Mouse (Mus musculus) heart, postnatal 25 days (tissue): ENCODE measurements around the gene Azin2. TPM values are rescaled to one million over a fixed set of nuclear protein-coding genes. Genes with fewer than 3 reads are reported as not detected.

Experiments used
- DNase-seq: peaks from one replicate; pipeline ENCODE4 v3.0.0; 2022; ENCODE audit warnings: low spot score
- intact Hi-C: fragments of 180-260 bp; cut with DNase I; formaldehyde crosslinking; loops from one replicate; pipeline ENCODE4 v1.15.1; 2025
- total RNA-seq, 2 experiments: library from RNA; stranded (reverse); gene quantifications; 2 replicates each; pipeline ENCODE4 v1.2.3; 2021

Gene Azin2
- total RNA-seq, 2 experiments from 2014 or later = 2.1 to 3.2 TPM

DNA sequence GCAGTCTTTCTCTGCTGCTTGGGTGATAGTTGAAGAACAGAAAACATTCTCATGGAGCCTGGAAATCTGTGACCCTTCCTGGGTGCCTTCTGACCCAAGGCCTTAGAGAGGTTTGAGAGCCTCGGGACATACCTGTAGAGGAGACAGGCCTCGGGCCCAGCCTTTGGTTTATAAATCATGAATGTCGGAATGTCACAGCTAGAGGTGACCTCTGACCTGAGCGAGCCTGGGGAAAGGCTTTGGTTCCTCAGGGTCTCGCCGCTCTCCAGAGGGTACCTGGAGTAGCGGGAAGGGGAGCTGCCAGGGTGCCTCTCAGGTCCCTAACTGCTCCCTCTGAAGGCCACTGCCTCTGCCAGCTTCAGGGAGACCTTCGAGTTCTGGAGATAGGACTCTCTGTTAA is 57.0 kb downstream of the Azin2 start:
- intact Hi-C loops = no loop called here
- DNase-seq = no peak

- intact Hi-C loops = no loop called here
- DNase-seq = no peak
Measured at GRCm38 (mm10) chr4:128904035-128904800, 58.0 kb downstream of the Azin2 start.

DNA sequence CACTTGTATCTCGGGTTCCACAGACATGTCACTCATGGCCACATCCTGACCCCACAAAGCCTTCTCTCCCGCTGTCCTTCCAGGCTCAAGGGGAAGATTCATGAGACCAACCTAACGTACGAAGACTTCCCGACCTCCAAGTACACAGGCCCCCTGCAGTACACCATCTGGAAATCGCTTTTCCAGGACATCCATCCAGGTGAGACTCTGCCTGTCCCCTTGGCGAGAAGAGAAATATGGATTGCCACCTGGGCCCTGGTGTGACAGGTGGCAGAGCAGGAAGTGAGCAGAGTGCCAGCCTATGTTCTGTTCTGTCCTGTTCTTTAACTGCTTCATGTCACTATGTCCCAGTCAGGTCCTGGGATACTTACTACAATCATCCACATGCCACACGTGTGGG is 59.9 kb downstream of the Azin2 start:
- intact Hi-C loops = no loop called here
- DNase-seq = no peak

GRCm38 (mm10) chr4:128900484-128900883 is 61.8 kb downstream of the Azin2 start:
- DNase-seq = no peak
- intact Hi-C loops = no loop called here

DNA sequence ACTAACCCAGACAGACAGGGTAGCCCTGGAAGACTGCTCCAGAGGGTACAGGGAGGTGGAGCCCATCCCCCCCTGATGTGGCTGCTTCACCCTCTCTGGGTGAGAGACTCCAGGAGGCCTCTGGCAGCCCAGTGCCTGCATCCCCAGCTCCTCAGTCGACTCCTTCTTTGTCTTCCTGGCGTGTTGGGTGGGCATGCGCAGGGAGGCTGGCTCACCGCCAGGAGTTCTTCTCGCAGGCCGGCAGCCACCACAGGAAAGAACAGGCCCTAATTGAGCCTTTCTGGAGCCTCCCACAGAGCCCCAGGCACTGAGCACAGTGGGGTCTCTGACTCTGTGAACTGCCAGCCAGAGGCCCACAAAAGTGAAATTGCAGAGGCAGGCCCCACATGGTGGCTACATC is 62.9 kb downstream of the Azin2 start:
- DNase-seq = peak; percentile 49
- intact Hi-C loops = no loop called here

DNA sequence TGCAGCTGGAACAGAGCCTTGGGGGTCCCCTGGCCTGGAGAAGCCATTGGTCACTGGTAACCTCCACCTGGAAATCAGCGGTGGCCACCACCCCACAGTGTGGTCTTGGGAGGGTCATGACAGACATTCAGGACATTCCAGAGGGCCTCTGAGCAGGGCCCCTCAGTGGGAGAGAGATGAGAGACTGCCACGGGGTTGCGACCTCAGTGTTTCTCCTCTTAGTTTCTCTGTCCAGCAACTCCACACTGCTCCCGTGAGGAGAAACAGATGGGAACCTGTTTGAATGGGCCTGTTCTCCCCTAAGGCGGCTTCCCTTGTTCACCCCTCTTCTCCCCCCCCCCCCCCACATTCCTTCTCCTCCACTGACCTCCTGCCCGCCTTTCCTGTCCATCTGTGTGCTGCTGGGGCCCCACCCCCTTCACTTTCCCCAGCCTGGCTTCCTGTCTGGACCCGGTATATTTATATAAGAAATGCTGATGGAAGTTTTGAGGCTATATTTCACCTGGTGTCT is 64.3 kb downstream of the Azin2 start:
- intact Hi-C loops = no loop called here
- no peak for DNase-seq

- intact Hi-C loops = no loop called here
- DNase-seq = no peak
Measured at GRCm38 (mm10) chr4:128896667-128897066, 65.6 kb downstream of the Azin2 start.

GRCm38 (mm10) chr4:128895841-128896240 is 66.4 kb downstream of the Azin2 start:
- DNase-seq = no peak
- intact Hi-C loops = no loop called here

DNA sequence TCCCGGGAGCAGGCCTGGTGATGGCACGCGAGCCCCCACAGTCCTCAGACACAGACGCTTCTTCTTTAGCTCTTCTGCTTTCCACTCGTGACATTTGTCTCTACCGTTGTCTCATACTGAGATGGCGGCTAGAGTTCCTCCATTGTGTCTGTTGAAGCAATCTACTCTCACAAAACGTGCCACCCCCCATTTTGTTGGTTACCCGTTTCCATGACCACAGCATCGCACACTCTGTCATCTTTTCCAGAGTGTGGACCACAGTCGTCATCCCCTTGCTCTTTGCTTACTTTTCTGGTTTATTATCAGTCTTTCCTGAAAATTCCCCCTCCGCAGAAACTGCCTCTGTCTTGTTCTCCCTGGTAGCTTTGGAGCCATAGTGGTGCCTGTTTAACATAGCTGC is 68.1 kb downstream of the Azin2 start:
- intact Hi-C loops = no loop called here
- DNase-seq = no peak

- intact Hi-C loops = no loop called here
- DNase-seq = no peak
Measured at GRCm38 (mm10) chr4:128892188-128892587, 70.1 kb downstream of the Azin2 start.

GRCm38 (mm10) chr4:128891746-128892145 is 70.5 kb downstream of the Azin2 start:
- intact Hi-C loops = no loop called here
- no peak for DNase-seq

DNA sequence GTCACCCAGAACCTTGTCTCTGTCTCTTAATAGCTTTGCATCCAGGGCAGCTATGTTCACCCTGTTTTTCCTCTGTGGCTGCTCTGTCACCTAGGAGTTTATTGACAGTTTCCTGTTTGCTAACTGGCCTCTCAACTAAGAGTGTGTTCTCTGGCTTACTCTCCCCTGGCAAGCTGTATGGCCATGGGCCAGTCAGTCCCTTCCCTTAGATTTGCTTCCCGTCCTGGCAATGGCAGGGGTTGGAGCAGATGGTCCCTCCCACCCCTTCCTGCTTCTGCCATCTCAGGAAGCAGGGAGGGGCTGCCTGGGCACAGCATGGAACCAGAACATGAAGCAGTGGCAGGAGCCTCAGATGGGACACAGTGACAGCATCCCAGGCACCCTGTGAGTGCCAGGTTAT is 71.1 kb downstream of the Azin2 start:
- intact Hi-C loops = no loop called here
- peak; percentile 62 for DNase-seq

GRCm38 (mm10) chr4:128889752-128890630 is 72.3 kb downstream of the Azin2 start:
- intact Hi-C loops = no loop called here
- DNase-seq = no peak

DNA sequence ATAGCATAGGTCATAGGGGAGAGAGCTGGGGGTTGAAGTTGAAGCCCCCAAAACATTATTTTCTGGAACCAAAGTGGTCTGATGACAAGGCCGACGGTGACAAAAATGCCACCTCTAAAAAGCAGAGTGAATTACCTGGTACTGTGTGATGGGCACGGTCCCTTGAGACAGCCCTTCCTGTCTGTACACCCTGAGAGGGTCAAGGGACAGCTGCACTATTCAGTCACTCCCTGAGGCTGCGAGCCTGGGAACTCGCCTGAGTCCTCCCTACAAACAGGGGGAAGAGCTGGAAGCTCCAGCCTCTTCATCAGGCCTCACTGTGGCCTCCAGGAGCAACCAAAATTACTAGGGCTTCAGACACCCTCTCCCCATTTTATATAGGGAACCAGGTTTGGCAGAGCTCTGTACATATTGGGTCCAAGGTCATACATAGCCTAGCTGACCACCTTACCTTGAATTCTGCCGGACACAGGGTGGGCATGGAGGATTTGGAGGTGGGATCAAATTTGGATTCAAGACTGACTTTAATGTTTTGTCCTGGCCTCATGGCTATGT is 73.7 kb downstream of the Azin2 start:
- intact Hi-C loops = no loop called here
- no peak for DNase-seq

DNA sequence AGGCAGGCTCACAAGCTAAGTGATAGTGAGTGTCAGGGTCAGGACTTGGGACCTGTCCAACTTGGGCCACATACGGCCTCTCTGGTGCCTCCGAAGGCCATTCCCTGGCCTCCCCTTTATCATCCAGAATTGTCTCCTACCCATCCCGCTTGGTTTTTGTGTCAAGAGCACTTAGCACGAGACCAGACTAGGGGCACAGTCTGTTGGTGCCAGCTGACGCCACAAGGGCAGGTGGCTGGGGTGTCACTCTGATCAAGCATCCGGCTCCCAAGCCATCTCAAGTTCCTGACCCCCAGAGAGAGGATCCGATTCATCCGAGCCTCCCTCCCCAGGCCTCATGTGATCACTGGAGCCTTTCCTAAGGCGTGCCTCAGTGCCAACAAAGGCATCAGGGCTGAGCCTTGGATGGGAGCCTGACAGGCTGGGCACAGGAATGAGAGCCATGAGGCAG is 74.6 kb downstream of the Azin2 start:
- intact Hi-C loops = no loop called here
- no peak for DNase-seq

DNA sequence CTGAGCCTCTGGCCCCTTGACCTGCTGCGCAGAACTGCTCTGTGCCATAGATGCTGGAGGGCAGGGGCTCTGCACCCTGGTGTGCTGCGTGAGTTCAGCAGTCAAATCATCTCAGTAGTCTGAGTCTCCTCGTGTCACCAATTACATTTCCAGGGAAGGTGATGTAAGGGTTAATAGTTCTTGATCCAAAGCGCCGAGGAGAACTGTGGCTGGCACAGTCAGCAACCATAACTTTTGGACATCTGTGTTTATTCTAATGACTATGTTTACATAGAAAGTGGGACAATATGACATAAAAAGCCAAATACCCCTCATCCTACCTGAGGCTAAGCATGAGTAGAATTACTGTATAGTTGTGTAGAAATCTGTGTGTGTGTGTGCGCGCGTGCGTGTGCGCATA is 75.2 kb downstream of the Azin2 start:
- DNase-seq = no peak
- intact Hi-C loops = no loop called here

DNA sequence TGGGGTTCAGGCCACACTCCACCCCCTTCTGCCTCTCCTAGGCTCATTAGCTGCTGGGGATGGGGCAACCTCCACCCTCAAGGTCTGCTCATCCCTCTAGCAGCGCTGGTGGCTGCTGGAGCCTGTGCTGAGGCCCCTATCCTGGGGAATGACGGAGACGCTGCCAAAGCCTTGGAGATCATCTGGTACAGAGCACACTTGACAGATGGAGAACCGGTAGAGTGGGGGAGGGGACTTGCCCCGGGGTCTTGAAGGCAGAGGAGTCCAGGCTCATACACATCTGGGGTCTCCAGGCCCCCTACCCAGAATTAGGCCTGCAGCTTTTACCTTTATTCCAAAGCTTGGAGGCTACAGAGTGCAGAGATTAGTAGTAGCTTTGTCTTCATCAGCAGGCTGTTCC is 75.7 kb downstream of the Azin2 start:
- no peak for DNase-seq
- intact Hi-C loops = no loop called here

DNA sequence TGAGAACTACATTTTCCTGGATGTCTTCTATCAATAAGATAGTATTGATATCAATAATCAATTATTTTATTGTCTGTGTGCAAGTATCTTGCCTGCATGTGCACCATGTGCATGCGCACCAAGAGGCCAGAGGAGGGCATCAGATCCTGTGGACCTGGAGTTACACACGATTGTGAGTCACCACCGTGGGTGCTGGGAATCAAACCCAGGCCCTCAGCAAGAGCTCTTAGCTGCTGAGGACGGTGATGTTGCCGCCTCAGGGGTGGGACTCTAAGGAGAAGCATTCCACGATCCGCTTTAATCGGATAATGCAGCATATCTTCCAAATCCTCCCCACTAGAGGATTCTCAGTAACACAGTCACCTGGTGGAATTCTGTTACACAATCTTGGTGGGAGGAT is 76.7 kb downstream of the Azin2 start:
- intact Hi-C loops = no loop called here
- no peak for DNase-seq

- DNase-seq = no peak
- intact Hi-C loops = no loop called here
Measured at GRCm38 (mm10) chr4:128884711-128885095, 77.5 kb downstream of the Azin2 start.

DNA sequence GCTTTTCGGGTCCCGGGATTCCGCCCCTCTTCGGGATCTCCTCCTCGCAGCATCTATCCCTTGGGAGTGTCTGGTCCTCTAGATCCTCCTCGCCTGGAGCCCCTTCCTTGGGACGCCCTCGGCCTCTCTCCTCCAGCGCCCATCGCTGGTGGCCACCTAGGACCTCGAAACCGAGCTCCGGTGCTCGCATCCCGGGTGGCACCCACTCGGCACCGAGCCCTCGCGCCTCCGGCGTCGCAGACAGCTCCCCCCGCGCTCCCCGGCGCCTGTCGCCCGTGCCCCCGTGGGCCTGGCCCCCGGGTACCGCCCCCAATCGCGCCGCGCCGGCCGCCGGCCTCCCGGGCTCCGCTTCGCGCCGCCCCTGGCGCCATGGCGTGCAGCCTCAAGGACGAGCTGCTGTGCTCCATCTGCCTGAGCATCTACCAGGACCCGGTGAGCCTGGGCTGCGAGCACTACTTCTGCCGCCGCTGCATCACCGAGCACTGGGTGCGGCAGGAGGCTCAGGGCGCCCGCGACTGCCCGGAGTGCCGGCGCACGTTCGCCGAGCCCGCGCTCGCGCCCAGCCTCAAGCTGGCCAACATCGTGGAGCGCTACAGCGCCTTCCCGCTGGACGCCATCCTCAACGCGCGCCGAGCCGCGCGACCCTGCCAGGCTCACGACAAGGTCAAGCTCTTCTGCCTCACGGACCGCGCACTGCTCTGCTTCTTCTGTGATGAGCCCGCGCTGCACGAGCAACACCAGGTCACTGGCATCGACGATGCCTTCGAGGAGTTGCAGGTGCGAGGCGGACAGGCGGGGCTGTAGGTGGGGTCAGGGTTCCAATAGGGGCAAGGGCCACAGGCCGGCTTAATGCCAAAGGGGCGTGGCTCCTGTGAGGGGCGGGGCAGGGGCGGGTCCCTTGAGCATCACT is 78.2 kb downstream of the Azin2 start:
- no peak for DNase-seq
- intact Hi-C loops = no loop called here
